Mouse (Mus musculus) ovary, postnatal 36 days (tissue): ENCODE measurements around the gene Rdh1.
A peak's percentile ranks its signal among the peaks of the same experiment; 100 is the strongest.

Experiments used
- DNase-seq: peaks from one replicate; pipeline ENCODE4 v3.0.0; 2022; ENCODE audit warnings: low spot score, mixed read lengths

The Rdh1 gene

GRCm38 (mm10) chr10:127759181-127760110, at the start of gene Rdh1, which contains the start of gene Rdh16f1:
Gene Rdh1 (plus strand): TSS chr10:127759721.
Gene Rdh16f1 (plus strand): TSS chr10:127759787.
- DNase-seq, result no peak

GRCm38 (mm10) chr10:127710331-127710730, 49.2 kb upstream of the Rdh1 start:
- no peak for DNase-seq

- no peak for DNase-seq
These were observed 46.8 kb upstream of the Rdh1 start for GRCm38 (mm10) chr10:127712736-127713135.

- DNase-seq, result no peak
These were observed 37.7 kb upstream of the Rdh1 start for GRCm38 (mm10) chr10:127721671-127722418.

GRCm38 (mm10) chr10:127724178-127724577, 35.3 kb upstream of the Rdh1 start, which contains the start of gene Tac2:
Gene Tac2 (plus strand): TSS chr10:127724478.
- DNase-seq, result no peak

DNA sequence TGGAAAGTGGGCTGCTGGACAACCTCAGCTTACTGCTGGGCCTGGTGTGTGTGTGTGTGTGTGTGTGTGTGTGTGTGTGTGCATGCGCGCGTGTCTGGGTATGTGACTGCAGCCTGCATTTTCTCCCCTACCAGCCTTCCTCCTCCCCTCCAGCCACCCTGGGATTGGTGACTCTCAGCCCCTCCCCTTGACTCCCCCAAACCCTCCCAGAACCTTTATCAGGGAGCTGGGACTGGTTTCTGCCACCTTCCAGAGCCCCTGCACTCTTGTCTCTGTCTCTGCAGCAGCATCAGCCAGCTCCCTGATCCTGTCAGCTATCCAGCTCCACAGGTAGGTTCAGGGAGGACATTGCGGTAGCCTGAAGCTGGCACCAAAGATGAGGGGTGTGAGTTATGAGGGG, 34.4 kb upstream of the Rdh1 start:
- no peak for DNase-seq

DNA sequence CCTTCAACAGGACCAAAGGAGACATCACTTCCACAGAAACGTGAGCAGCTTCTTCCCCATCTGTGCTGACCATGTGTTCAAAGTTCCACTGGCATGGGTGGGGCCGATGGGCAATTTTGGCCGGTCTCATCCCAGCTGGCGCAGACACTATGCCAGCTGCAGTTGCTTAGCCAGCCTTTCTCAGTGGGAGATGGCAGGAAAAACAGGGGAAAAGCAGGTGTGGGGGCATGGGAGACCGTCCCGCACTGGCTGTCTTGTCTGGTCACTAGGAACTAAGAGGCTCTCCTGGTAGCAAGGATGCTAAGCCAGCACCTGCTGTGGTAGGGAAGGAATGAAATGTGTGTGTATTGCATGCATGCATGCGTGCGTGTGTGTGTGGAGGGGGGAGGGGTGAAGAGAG, 31.1 kb upstream of the Rdh1 start:
- no peak for DNase-seq

GRCm38 (mm10) chr10:127730285-127730932, 29.1 kb upstream of the Rdh1 start:
- DNase-seq, result no peak

- DNase-seq, result no peak
These were observed 28.6 kb upstream of the Rdh1 start for GRCm38 (mm10) chr10:127730933-127731310.

DNA sequence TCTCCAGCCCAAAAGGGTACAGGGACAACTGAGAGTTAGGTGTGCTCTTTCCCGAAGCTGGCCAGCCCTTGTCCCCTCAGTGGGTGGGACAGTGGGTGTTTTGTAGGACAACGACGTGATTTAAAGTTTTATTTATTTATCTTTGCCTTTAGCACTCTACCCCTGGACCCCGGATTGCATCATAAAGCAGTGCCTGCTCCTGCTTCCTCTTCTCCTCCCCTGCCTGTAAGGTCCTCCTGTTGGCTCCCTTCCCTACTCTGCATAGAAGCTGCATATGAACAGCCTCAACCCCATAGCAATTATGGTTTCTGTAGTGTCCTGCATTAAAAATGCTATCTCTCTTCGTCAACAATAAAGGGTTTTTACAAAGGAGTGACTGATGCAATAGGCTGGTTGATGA, 28.1 kb upstream of the Rdh1 start:
- DNase-seq, result no peak

- no peak for DNase-seq
These were observed 25.1 kb upstream of the Rdh1 start for GRCm38 (mm10) chr10:127734434-127734833.

DNA sequence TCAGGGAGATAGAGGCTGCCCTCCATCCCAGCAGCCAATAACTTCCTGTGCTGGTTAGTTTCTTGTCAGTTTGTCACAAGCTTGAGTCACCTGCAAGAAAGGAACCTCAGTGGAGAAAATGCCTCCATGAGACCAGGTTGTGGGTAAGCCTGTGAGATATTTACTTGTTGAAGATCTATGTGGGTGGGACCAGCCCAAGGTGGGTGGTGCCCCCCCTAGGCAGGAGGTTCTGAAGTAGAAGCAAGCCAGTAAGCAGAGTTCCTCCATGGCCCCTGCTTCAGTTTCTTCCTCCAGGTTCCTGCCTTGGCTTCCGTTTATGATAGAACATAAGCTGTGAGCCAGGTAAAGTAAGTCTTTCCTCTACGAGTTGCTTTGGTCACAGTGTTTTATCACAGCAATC, 23.3 kb upstream of the Rdh1 start:
- DNase-seq, result no peak

DNA sequence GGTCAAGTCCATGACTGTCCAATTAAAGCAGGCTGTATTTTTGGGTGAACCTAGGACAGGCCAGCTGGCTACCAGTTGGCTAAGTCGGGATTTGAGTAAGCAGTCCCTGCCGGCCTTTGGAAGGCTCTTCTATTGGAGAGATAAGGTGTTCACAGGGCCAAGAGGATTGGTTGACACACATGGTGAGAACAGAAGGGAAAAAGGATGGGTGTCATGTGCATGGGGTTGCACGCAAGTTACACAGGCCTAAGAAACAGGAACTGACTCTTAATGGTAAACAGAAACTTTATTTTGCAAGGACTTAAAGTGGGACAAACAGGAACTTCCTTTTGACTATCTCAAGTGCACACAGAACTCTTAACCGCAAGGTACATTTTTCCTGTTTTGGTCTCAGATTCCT, 22.6 kb upstream of the Rdh1 start:
- no peak for DNase-seq

DNA sequence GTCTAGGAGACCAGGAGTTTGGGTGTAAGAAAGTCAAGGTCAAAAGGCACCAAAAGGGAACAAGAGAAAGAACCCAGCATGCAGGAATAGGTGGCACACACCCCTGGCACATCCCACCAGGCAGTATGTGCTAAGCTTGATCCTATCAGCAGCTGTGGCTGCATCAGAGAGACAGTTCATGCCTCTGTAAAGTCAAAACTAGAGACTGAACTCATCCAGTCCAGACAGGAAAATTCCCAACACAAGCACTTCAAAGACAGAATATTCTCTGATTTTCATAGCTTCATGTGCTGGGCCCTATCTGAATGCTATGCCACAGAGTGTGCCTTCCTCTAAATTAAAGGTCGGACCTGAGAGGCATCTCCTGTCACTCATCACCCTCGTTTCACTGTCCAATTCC, 22.0 kb upstream of the Rdh1 start:
- no peak for DNase-seq

DNA sequence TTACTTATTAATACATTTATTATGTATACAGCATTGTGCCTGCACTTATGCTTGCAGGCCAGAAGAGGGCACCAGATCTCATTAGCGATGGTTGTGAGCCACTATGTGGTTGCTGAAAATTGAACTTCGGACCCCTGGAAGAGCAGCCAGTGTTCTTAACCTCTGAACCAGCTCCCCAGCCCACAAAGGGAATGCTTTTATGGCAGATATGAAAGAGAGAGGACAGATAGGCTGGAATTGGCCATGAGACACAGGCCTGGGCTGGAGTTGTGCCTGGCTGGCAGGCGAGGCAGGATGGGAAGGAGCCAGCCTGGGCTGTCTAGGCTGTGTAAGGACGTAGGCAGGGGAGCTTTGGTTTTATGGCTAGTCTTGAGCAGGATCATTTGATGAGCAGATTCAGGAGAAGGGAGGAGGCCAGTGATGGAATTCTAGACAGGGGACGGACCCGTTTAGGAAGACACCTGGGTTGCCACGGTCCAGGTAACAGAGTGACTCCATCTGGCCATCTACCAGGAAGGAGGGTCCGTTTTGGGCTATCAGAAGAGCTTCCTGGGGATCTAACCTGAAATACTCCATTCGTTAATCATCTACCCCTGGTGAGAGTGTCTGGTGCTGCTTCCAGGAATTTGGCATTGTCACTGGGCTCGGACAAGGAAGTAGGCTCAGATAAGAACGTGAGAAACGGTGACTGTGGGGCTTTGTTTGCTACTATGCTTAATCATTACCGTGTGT, 21.2 kb upstream of the Rdh1 start:
- no peak for DNase-seq

DNA sequence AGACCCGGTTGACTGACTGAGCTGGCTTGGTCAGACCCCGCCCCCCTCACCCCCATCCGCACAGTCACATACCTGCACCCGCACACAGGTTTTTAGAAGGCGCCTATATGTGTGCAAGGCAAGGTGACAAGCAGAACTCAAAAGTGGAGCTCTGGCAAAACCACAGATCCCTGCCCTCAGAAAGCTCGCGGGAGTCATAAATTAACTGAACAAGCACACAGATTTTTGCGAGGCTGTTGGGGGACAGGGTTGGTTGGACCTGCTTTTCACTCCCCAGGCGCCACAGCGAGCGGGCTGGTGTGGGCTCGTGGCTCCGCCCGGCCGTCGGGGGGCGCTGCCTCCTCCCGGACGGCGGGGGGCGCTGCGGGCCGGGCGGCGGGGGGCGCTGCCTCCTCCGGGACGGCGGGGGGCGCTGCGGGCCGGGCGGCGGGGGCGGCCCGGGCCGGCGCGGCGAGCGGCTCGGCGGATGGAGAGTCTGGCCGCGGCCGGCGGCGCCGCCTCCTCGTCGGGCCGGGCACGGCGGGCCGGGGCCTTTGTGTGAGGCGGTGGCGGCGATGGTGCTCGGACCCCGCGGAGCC, 20.3 kb upstream of the Rdh1 start, which contains the start of gene Zbtb39:
Zbtb39 (plus strand) TSS at position 456 of the 578 bp plus-strand sequence.
- peak; percentile 87 for DNase-seq

DNA sequence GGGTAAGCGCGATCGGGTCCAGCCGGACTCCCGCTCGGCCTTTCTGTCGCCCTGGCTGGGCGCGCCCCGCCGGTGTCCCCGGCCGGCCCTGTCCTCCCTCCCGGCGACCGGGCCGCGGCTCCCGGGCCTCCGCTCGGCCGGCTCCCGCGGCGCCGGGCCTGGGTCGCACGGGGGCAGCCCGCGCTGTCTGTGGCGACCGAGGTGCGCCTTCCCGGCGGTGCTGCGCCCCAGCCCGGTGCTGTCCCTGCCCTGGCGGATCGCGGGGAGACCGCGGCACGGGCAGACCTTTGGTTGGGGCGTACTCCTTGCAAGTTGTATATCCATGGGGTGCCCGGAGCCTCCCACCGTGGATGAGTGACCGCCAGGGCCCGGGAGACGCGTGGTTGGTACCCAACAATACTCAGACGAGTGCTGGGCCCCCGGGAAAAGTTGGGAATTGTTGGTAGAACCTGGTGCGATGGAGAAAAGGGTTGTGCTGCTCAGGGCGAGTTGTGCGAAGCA, 19.8 kb upstream of the Rdh1 start:
- no peak for DNase-seq

- DNase-seq, result peak; percentile 43
These were observed 14.9 kb upstream of the Rdh1 start for GRCm38 (mm10) chr10:127744661-127745060.

DNA sequence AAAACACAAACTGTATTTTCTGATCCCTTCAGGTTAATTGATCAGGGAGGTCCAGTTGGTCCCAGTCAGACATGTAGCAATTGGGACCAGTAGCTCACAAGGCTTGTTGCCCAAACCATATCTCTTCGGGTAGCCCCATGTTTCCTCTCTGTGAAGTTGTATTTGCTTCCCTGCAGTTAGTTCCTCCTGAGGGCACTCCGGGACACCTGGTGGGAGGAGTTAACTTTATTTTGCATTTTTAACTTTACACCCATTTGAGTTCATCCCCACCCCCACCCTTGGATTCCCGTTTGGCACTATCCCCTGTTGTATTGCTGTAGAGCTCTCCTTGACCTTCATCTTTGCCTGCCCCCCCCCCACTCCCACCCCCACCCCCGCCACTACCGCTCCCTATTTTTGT, 13.6 kb upstream of the Rdh1 start:
- DNase-seq, result no peak

- no peak for DNase-seq
These were observed 12.3 kb upstream of the Rdh1 start for GRCm38 (mm10) chr10:127747254-127747653.
